Mouse (Mus musculus): ENCODE data around the gene Wdr66.

DNA sequence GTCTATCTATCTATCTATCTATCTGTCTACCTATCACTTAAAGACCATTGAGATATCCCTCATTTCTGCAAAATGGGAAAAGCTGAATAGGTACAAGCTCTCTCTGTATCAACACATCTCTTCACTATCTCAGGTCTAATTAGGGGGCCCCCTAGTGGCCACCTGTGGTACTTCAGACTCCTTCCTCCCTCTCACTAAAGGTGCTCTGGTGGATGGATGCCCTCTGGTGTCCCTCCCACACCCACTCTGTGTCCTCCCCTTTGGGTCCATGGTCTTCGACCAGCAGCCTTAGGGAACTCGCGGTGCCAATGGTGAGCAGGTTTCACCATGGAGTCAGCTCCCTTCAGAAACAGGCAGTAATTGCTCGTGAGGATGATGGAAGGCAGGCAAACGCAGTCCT lies 7.1 kb downstream of the Wdr66 start:
- TF ChIP-seq CHD2 (IDR thresholded peaks at IDR 0.05; ENCODE audit: low read length) (no peak), ZNF384 (IDR thresholded peaks at IDR 0.05; ENCODE audit: low read depth, low read length) (no peak), CTCF (IDR thresholded peaks at IDR 0.05 in 2 of 3, conservative IDR thresholded peaks at IDR 0.05 in 1 of 3; ENCODE audit: control insufficient read depth in 1 of 3, insufficient read depth in 1 of 3, low read depth in 2 of 3, low read length in 3 of 3, poor library complexity in 1 of 3, severe bottlenecking in 1 of 3) (peak; percentile 73 to 96 (median 87)), TCF12 (IDR thresholded peaks at IDR 0.05; ENCODE audit: low read depth, low read length) (no peak), POLR2A (IDR thresholded peaks at IDR 0.05; ENCODE audit: control insufficient read depth in 1 of 2, insufficient read depth in 1 of 2, low read depth in 1 of 2, low read length in 2 of 2, poor library complexity in 1 of 2) (no peak), EP300 (IDR thresholded peaks at IDR 0.05; ENCODE audit: low read depth in 1 of 2, low read length in 2 of 2) (no peak), TAL1 (IDR thresholded peaks at IDR 0.05; ENCODE audit: low read length) (no peak), E2F4 (IDR thresholded peaks at IDR 0.05; ENCODE audit: borderline replicate concordance, low read depth, low read length) (no peak), MAX (IDR thresholded peaks at IDR 0.05; ENCODE audit: low read length) (no peak), MXI1 (IDR thresholded peaks at IDR 0.05; ENCODE audit: low read depth, low read length) (no peak)
